Mouse (Mus musculus) erythroblast, embryonic 14.5 days (primary cell): Measurements from ENCODE around the gene Tfcp2l1.

ENCODE experiments used
- GATA1 ChIP-seq: IDR thresholded peaks from 2 replicates; pipeline ENCODE4 v1.6.1; 2012; ENCODE audit warnings: low read length, inconsistent platforms, mixed read lengths
- TAL1 ChIP-seq: IDR thresholded peaks from 3 replicates; pipeline ENCODE4 v1.6.1; 2012; ENCODE audit warnings: low read length, inconsistent platforms, mixed read lengths

DNA sequence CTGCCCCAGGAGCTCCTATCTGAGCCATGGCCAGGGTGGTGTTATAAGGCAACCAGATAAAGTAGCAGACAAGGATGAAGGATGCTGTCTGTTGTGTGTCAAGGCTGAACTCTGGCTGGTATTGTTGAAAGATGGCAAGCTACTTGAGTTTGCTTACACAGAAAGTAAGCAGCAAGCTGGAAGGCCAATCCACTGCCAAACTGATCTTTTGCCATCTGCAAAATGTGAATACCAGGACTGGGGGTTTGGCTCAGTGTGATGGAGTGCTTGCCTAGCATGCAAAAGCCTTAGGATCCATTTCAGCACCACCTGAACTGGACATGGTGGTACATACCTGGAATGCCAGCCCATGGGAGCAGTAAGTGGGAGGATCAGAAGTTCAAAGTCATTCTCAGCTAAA lies 101.1 kb downstream of the Tfcp2l1 start:
- TF ChIP-seq TAL1 (no peak), GATA1 (no peak)
